8 mouse cellular contexts compared by ENCODE assay signal in the genomic region with DNA sequence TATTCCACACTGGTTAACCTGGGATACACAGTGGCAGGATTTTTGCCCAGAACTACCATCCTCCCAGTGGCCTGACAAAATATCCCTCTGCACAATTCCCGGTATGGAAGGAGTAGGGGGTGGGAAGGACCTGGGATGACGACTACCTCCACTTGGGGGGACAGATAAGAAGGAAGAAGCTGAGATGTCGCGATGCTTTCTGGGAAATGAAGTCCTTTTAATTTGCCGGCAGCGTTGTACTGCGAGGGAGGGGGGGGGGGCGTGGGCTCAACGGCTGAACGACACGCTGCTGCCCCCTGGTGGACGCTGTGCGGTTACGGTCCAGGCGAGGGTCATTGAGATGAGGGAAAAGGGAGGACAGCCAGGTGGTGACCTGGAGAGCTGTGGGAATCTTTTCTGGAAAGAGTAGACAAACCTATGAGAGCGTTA. TPM values are rescaled to one million over a fixed set of nuclear protein-coding genes. Genes with fewer than 3 reads are reported as not detected.
DNase-seq lines count a peak whose midpoint lies in the region; ATAC-seq and TF ChIP-seq lines count a peak whose summit lies in the region.

No protein-coding gene starts in this region.

- peak overlapping the region; percentile 53 for H3K4me3 ChIP-seq in ES-Bruce4 (ENCODE audit: low read depth, low read length)
- no peak overlapping the region for H3K4me3 ChIP-seq in bone marrow, adult 2 months (replicated peaks; ENCODE audit: control insufficient read depth, low read depth, low read length)
- 0 out of 2 replicates have a peak overlapping the region, but pooled peaks have one; percentile 13 for H3K4me3 ChIP-seq in embryonic facial prominence, embryonic 12.5 days
- peak overlapping the region; percentile 18; the same call in 1 of the 2 replicates for H3K4me3 ChIP-seq in heart, embryonic 13.5 days
- no peak overlapping the region for H3K4me3 ChIP-seq in kidney, postnatal 0 days (replicated peaks; ENCODE audit: low read depth, low read length)
- no peak overlapping the region for H3K4me3 ChIP-seq in liver, postnatal 0 days (ENCODE audit: low read depth, low read length)
- H3K4me3 ChIP-seq in neural tube, embryonic 13.5 days, result peak overlapping the region; percentile 20

- no peaks in the 10 kb centered on the region for H3K4me1 ChIP-seq in ES-Bruce4 (ENCODE audit: control insufficient read depth, insufficient read depth, low read length)
- peaks cover 3% of the 10 kb centered on the region; the same call in 1 of the 2 replicates for H3K4me1 ChIP-seq in bone marrow, adult 2 months (ENCODE audit: control insufficient read depth, insufficient read depth, low read length)
- peaks cover 12% of the 10 kb centered on the region; the same call in 1 of the 2 replicates for H3K4me1 ChIP-seq in embryonic facial prominence, embryonic 12.5 days
- peaks cover 12% of the 10 kb centered on the region for H3K4me1 ChIP-seq in heart, embryonic 13.5 days
- no peaks in the 10 kb centered on the region for H3K4me1 ChIP-seq in kidney, postnatal 0 days (replicated peaks; ENCODE audit: insufficient read depth, low read length)
- H3K4me1 ChIP-seq in liver, postnatal 0 days (ENCODE audit: insufficient read depth), result peaks cover 13% of the 10 kb centered on the region; the same call in 1 of the 2 replicates
- peaks cover 17% of the 10 kb centered on the region for H3K4me1 ChIP-seq in neural tube, embryonic 13.5 days (replicated peaks)

- H3K9me3 ChIP-seq in ES-Bruce4 (replicated peaks; ENCODE audit: control insufficient read depth, insufficient read depth, low read length, poor library complexity, severe bottlenecking), result peaks cover 22% of the 10 kb centered on the region
- no peaks in the 10 kb centered on the region for H3K9me3 ChIP-seq in embryonic facial prominence, embryonic 12.5 days
- no peaks in the 10 kb centered on the region for H3K9me3 ChIP-seq in heart, embryonic 13.5 days
- no peaks in the 10 kb centered on the region for H3K9me3 ChIP-seq in kidney, postnatal 0 days (replicated peaks; ENCODE audit: low read length)
- H3K9me3 ChIP-seq in liver, postnatal 0 days (ENCODE audit: low read length), result no peaks in the 10 kb centered on the region
- no peaks in the 10 kb centered on the region for H3K9me3 ChIP-seq in neural tube, embryonic 13.5 days

- TF ChIP-seq CTCF in ES-Bruce4 (IDR thresholded peaks at IDR 0.05; ENCODE audit: low read depth, low read length), result peak; percentile 94
- peak; percentile 88 for TF ChIP-seq CTCF in bone marrow, adult 2 months (IDR thresholded peaks at IDR 0.05; ENCODE audit: control insufficient read depth, insufficient read depth, low read length)
- peak; percentile 97 for TF ChIP-seq CTCF in kidney, postnatal 0 days (IDR thresholded peaks at IDR 0.05; ENCODE audit: low read depth)
- peak; percentile 97 for TF ChIP-seq CTCF in liver, postnatal 0 days (IDR thresholded peaks at IDR 0.05; ENCODE audit: low read depth)

- peak; percentile 49; the same call in 1 of the 2 replicates for ATAC-seq in embryonic facial prominence, embryonic 12.5 days (ENCODE audit: insufficient number of reproducible peaks, insufficient read depth, low FRiP score, low TSS enrichment)
- ATAC-seq in heart, embryonic 13.5 days (ENCODE audit: extremely low read depth, insufficient number of reproducible peaks, low FRiP score, low TSS enrichment), result peak; percentile 77
- peak; percentile 30 for ATAC-seq in kidney, postnatal 0 days (replicated peaks; ENCODE audit: low FRiP score, low read depth)
- peak; percentile 57 for ATAC-seq in liver, postnatal 0 days
- peak; percentile 65 for ATAC-seq in neural tube, embryonic 13.5 days (ENCODE audit: low read depth)

- H3K36me3 ChIP-seq in ES-Bruce4 (ENCODE audit: control insufficient read depth, insufficient read depth, low read length, poor library complexity, severe bottlenecking), result no peaks in the 10 kb centered on the region
- H3K36me3 ChIP-seq in embryonic facial prominence, embryonic 12.5 days, result no peaks in the 10 kb centered on the region
- no peaks in the 10 kb centered on the region for H3K36me3 ChIP-seq in heart, embryonic 13.5 days
- H3K36me3 ChIP-seq in kidney, postnatal 0 days (ENCODE audit: insufficient read depth, low read length), result no peaks in the 10 kb centered on the region
- H3K36me3 ChIP-seq in liver, postnatal 0 days (replicated peaks; ENCODE audit: insufficient read depth, low read length), result no peaks in the 10 kb centered on the region
- no peaks in the 10 kb centered on the region for H3K36me3 ChIP-seq in neural tube, embryonic 13.5 days

- H3K9ac ChIP-seq in ES-Bruce4 (ENCODE audit: low read depth, poor library complexity, severe bottlenecking), result peak overlapping the region; percentile 26; the same call in 1 of the 2 replicates
- no peak overlapping the region for H3K9ac ChIP-seq in embryonic facial prominence, embryonic 12.5 days
- 0 out of 2 replicates have a peak overlapping the region, but pooled peaks have one; percentile 33 for H3K9ac ChIP-seq in heart, embryonic 13.5 days
- no peak overlapping the region for H3K9ac ChIP-seq in kidney, postnatal 0 days (ENCODE audit: low read depth, low read length)
- H3K9ac ChIP-seq in liver, postnatal 0 days (replicated peaks), result no peak overlapping the region
- peak overlapping the region; percentile 65 for H3K9ac ChIP-seq in neural tube, embryonic 13.5 days

- H3K27ac ChIP-seq in ES-Bruce4 (ENCODE audit: insufficient read depth, low read length), result peak overlapping the region; percentile 57; the same call in 1 of the 2 replicates
- H3K27ac ChIP-seq in bone marrow, adult 2 months (ENCODE audit: control insufficient read depth, insufficient read depth, low read depth, low read length, poor library complexity), result no peak overlapping the region
- no peak overlapping the region for H3K27ac ChIP-seq in embryonic facial prominence, embryonic 12.5 days
- H3K27ac ChIP-seq in heart, embryonic 13.5 days (replicated peaks), result no peak overlapping the region
- H3K27ac ChIP-seq in kidney, postnatal 0 days, result no peak overlapping the region
- H3K27ac ChIP-seq in liver, postnatal 0 days (ENCODE audit: low read depth), result no peak overlapping the region
- H3K27ac ChIP-seq in neural tube, embryonic 13.5 days (replicated peaks), result peak overlapping the region; percentile 57

- TF ChIP-seq EP300 in ES-Bruce4 (IDR thresholded peaks at IDR 0.05; ENCODE audit: insufficient read depth, low read depth, low read length), result peak; percentile 32; the same call in 1 of the 2 replicates
- TF ChIP-seq EP300 in liver, postnatal 0 days (IDR thresholded peaks at IDR 0.05; ENCODE audit: low read depth), result no peak

- peak overlapping the region; percentile 42 for H3K4me2 ChIP-seq in embryonic facial prominence, embryonic 12.5 days (replicated peaks)
- peak overlapping the region; percentile 62 for H3K4me2 ChIP-seq in heart, embryonic 13.5 days
- peak overlapping the region; percentile 46; the same call in 1 of the 2 replicates for H3K4me2 ChIP-seq in kidney, postnatal 0 days (ENCODE audit: low read length)
- H3K4me2 ChIP-seq in liver, postnatal 0 days (ENCODE audit: low read depth, low read length), result peak overlapping the region; percentile 52
- peak overlapping the region; percentile 50 for H3K4me2 ChIP-seq in neural tube, embryonic 13.5 days

- 2% methylated on average over 16 of the region's 16 CpGs for WGBS in bone marrow, adult 2 months
- 1% methylated on average over 16 of the region's 16 CpGs for WGBS in embryonic facial prominence, embryonic 12.5 days
- WGBS in heart, embryonic 13.5 days, result under 1% methylated on average over 16 of the region's 16 CpGs
- WGBS in kidney, postnatal 0 days, result 0% methylated on average over 16 of the region's 16 CpGs
- WGBS in liver, postnatal 0 days (ENCODE audit: insufficient replicate concordance), result under 1% methylated on average over 16 of the region's 16 CpGs
- under 1% methylated on average over 16 of the region's 16 CpGs for WGBS in neural tube, embryonic 13.5 days

- no peaks in the 10 kb centered on the region for H3K27me3 ChIP-seq in ES-Bruce4 (ENCODE audit: control insufficient read depth, insufficient read depth, low read length, poor library complexity, severe bottlenecking)
- H3K27me3 ChIP-seq in embryonic facial prominence, embryonic 12.5 days, result no peaks in the 10 kb centered on the region
- no peaks in the 10 kb centered on the region for H3K27me3 ChIP-seq in heart, embryonic 13.5 days (replicated peaks)
- H3K27me3 ChIP-seq in kidney, postnatal 0 days (ENCODE audit: insufficient read depth, low read length), result no peaks in the 10 kb centered on the region
- no peaks in the 10 kb centered on the region for H3K27me3 ChIP-seq in liver, postnatal 0 days (ENCODE audit: insufficient read depth, low read length)
- H3K27me3 ChIP-seq in neural tube, embryonic 13.5 days, result no peaks in the 10 kb centered on the region

- TF ChIP-seq POLR2A in ES-Bruce4 (IDR thresholded peaks at IDR 0.05; ENCODE audit: insufficient read depth, low read length), result no peak
- 0 out of 2 replicates have a peak, but pooled peaks have one; percentile 17 for TF ChIP-seq POLR2A in bone marrow, adult 2 months (IDR thresholded peaks at IDR 0.05; ENCODE audit: borderline replicate concordance, control insufficient read depth, low read depth, low read length)

- peak; percentile 93 for DNase-seq in kidney, postnatal 0 days (ENCODE audit: low spot score)
- peak; percentile 91 for DNase-seq in liver, postnatal 0 days
- DNase-seq in testis, postnatal 10 days (ENCODE audit: low spot score), result peak; percentile 93

RNA-seq across cellular contexts. Expression of gene Polr2i, which starts 15.0 kb away (rescaled TPM):
- 58.7 and 65.4 TPM in 2 replicates for polyA plus RNA-seq in ES-Bruce4 (2011; ENCODE audit: insufficient read depth, insufficient read length, low read depth, missing spikeins)
- 41.5 and 50.8 TPM in 2 replicates for polyA plus RNA-seq in bone marrow, adult 2 months (2011; ENCODE audit: insufficient read depth, insufficient read length, low replicate concordance, missing spikeins)
- 161 and 181 TPM in 2 replicates for polyA plus RNA-seq in embryonic facial prominence, embryonic 12.5 days (2016; fragmentation: Nextera tagmentation; extraction: Ambion mirVana)
- 113 and 123 TPM in 2 replicates for polyA plus RNA-seq in heart, embryonic 13.5 days (2015; fragmentation: Nextera tagmentation; extraction: Ambion mirVana)
- 148 and 157 TPM in 2 replicates for polyA plus RNA-seq in kidney, postnatal 0 days (2015; fragmentation: Nextera tagmentation; extraction: Ambion mirVana)
- 42.9 and 43.3 TPM in 2 replicates for polyA plus RNA-seq in liver, postnatal 0 days (2015; fragmentation: Nextera tagmentation; extraction: Ambion mirVana)
- 176 and 184 TPM in 2 replicates for polyA plus RNA-seq in neural tube, embryonic 13.5 days (2015; fragmentation: Nextera tagmentation; extraction: Ambion mirVana)

RNA-seq across cellular contexts. Expression of gene Tbcb, which starts 15.3 kb away (rescaled TPM):
- 86.6 and 90.0 TPM in 2 replicates for polyA plus RNA-seq in ES-Bruce4 (2011; ENCODE audit: insufficient read depth, insufficient read length, low read depth, missing spikeins)
- polyA plus RNA-seq in bone marrow, adult 2 months (2011; ENCODE audit: insufficient read depth, insufficient read length, low replicate concordance, missing spikeins), result 24.0 and 67.8 TPM in 2 replicates
- 224 and 250 TPM in 2 replicates for polyA plus RNA-seq in embryonic facial prominence, embryonic 12.5 days (2016; fragmentation: Nextera tagmentation; extraction: Ambion mirVana)
- polyA plus RNA-seq in heart, embryonic 13.5 days (2015; fragmentation: Nextera tagmentation; extraction: Ambion mirVana), result 145 and 170 TPM in 2 replicates
- polyA plus RNA-seq in kidney, postnatal 0 days (2015; fragmentation: Nextera tagmentation; extraction: Ambion mirVana), result 176 and 179 TPM in 2 replicates
- polyA plus RNA-seq in liver, postnatal 0 days (2015; fragmentation: Nextera tagmentation; extraction: Ambion mirVana), result 41.8 and 42.1 TPM in 2 replicates
- polyA plus RNA-seq in neural tube, embryonic 13.5 days (2015; fragmentation: Nextera tagmentation; extraction: Ambion mirVana), result 406 and 418 TPM in 2 replicates

RNA-seq across cellular contexts. Expression of gene Capns1, which starts 18.1 kb away (rescaled TPM):
- polyA plus RNA-seq in ES-Bruce4 (2011; ENCODE audit: insufficient read depth, insufficient read length, low read depth, missing spikeins), result 359 and 396 TPM in 2 replicates
- polyA plus RNA-seq in bone marrow, adult 2 months (2011; ENCODE audit: insufficient read depth, insufficient read length, low replicate concordance, missing spikeins), result 120 and 171 TPM in 2 replicates
- 80.5 and 86.6 TPM in 2 replicates for polyA plus RNA-seq in embryonic facial prominence, embryonic 12.5 days (2016; fragmentation: Nextera tagmentation; extraction: Ambion mirVana)
- 76.8 and 81.8 TPM in 2 replicates for polyA plus RNA-seq in heart, embryonic 13.5 days (2015; fragmentation: Nextera tagmentation; extraction: Ambion mirVana)
- 121 and 122 TPM in 2 replicates for polyA plus RNA-seq in kidney, postnatal 0 days (2015; fragmentation: Nextera tagmentation; extraction: Ambion mirVana)
- polyA plus RNA-seq in liver, postnatal 0 days (2015; fragmentation: Nextera tagmentation; extraction: Ambion mirVana), result 30.2 and 30.6 TPM in 2 replicates
- 79.5 and 83.0 TPM in 2 replicates for polyA plus RNA-seq in neural tube, embryonic 13.5 days (2015; fragmentation: Nextera tagmentation; extraction: Ambion mirVana)

RNA-seq across cellular contexts. Expression of gene Ovol3, which starts 18.8 kb away (rescaled TPM):
- polyA plus RNA-seq in ES-Bruce4 (2011; ENCODE audit: insufficient read depth, insufficient read length, low read depth, missing spikeins), result not detected in 2 replicates
- not detected in 2 replicates for polyA plus RNA-seq in bone marrow, adult 2 months (2011; ENCODE audit: insufficient read depth, insufficient read length, low replicate concordance, missing spikeins)
- 0.38 TPM in 1 of 2 replicates, not detected in the other for polyA plus RNA-seq in embryonic facial prominence, embryonic 12.5 days (2016; fragmentation: Nextera tagmentation; extraction: Ambion mirVana)
- not detected in 2 replicates for polyA plus RNA-seq in heart, embryonic 13.5 days (2015; fragmentation: Nextera tagmentation; extraction: Ambion mirVana)
- polyA plus RNA-seq in kidney, postnatal 0 days (2015; fragmentation: Nextera tagmentation; extraction: Ambion mirVana), result not detected in 2 replicates
- not detected in 2 replicates for polyA plus RNA-seq in liver, postnatal 0 days (2015; fragmentation: Nextera tagmentation; extraction: Ambion mirVana)
- polyA plus RNA-seq in neural tube, embryonic 13.5 days (2015; fragmentation: Nextera tagmentation; extraction: Ambion mirVana), result not detected in 2 replicates

RNA-seq across cellular contexts. Expression of gene Cox7a1, which starts 32.8 kb away (rescaled TPM):
- 21.7 and 21.8 TPM in 2 replicates for polyA plus RNA-seq in ES-Bruce4 (2011; ENCODE audit: insufficient read depth, insufficient read length, low read depth, missing spikeins)
- polyA plus RNA-seq in bone marrow, adult 2 months (2011; ENCODE audit: insufficient read depth, insufficient read length, low replicate concordance, missing spikeins), result 6.8 TPM in 1 of 2 replicates, not detected in the other
- 4.2 and 4.7 TPM in 2 replicates for polyA plus RNA-seq in embryonic facial prominence, embryonic 12.5 days (2016; fragmentation: Nextera tagmentation; extraction: Ambion mirVana)
- 330 and 354 TPM in 2 replicates for polyA plus RNA-seq in heart, embryonic 13.5 days (2015; fragmentation: Nextera tagmentation; extraction: Ambion mirVana)
- 32.9 and 43.0 TPM in 2 replicates for polyA plus RNA-seq in kidney, postnatal 0 days (2015; fragmentation: Nextera tagmentation; extraction: Ambion mirVana)
- polyA plus RNA-seq in liver, postnatal 0 days (2015; fragmentation: Nextera tagmentation; extraction: Ambion mirVana), result 7.0 and 15.1 TPM in 2 replicates
- 5.3 and 6.9 TPM in 2 replicates for polyA plus RNA-seq in neural tube, embryonic 13.5 days (2015; fragmentation: Nextera tagmentation; extraction: Ambion mirVana)

Comparison
In these comparisons a context has a peak if more than half of its experiments do, and no peak if none do; other contexts are left out.
1. H3K27ac ChIP-seq: peak in ES-Bruce4 (single experiment) and neural tube, embryonic 13.5 days (single experiment); none in bone marrow, adult 2 months (single experiment), embryonic facial prominence, embryonic 12.5 days (single experiment), heart, embryonic 13.5 days (single experiment), kidney, postnatal 0 days (single experiment) and liver, postnatal 0 days (single experiment).
2. H3K4me3 ChIP-seq: peak in ES-Bruce4 (single experiment), embryonic facial prominence, embryonic 12.5 days (single experiment), heart, embryonic 13.5 days (single experiment) and neural tube, embryonic 13.5 days (single experiment); none in bone marrow, adult 2 months (single experiment), kidney, postnatal 0 days (single experiment) and liver, postnatal 0 days (single experiment).
3. H3K9ac ChIP-seq: peak in ES-Bruce4 (single experiment), heart, embryonic 13.5 days (single experiment) and neural tube, embryonic 13.5 days (single experiment); none in embryonic facial prominence, embryonic 12.5 days (single experiment), kidney, postnatal 0 days (single experiment) and liver, postnatal 0 days (single experiment).
4. Peak in every context shown above with its lines, with median percentiles within 50 percentile points of each other: CTCF ChIP-seq, ATAC-seq, H3K4me2 ChIP-seq and DNase-seq.